Mouse (Mus musculus) neural tube, embryonic 11.5 days (tissue): ENCODE measurements around the gene 1700019D03Rik. TPM values are rescaled to one million over a fixed set of nuclear protein-coding genes. Genes with fewer than 3 reads are reported as not detected.

ENCODE experiments used
- ATAC-seq: fragments of 200-750 bp; cut with Nextera tagmentation; 2 replicates; pipeline ENCODE4 v1.8.0; 2017; ENCODE audit warnings: moderate number of reproducible peaks, mild to moderate bottlenecking, moderate TSS enrichment, moderate library complexity; ENCODE audit not compliant: insufficient read depth, low FRiP score, low TSS enrichment
- DNase-seq: peaks from one replicate; pipeline ENCODE4 v3.0.0-alpha.2; 2015; ENCODE audit warnings: low spot score
- H3K27ac ChIP-seq: fragments of 300-500 bp; sonication (generic); 2 replicates; pipeline ENCODE4 v1.5.1; 2014; ENCODE audit warnings: low read depth, mild to moderate bottlenecking, low read length
- H3K27me3 ChIP-seq: fragments of 300-500 bp; sonication (generic); 2 replicates; pipeline ENCODE4 v1.6.1; 2014; ENCODE audit warnings: mild to moderate bottlenecking, low read length, mixed read lengths; ENCODE audit not compliant: control insufficient read depth, insufficient read depth
- H3K36me3 ChIP-seq: fragments of 300-500 bp; sonication (generic); 2 replicates; pipeline ENCODE4 v1.6.1; 2014; ENCODE audit warnings: mild to moderate bottlenecking, low read length, moderate library complexity, mixed read lengths; ENCODE audit not compliant: control insufficient read depth, insufficient read depth
- H3K4me1 ChIP-seq: fragments of 300-500 bp; sonication (generic); 2 replicates; pipeline ENCODE4 v1.6.1; 2014; ENCODE audit warnings: low read length, mixed read lengths; ENCODE audit not compliant: control insufficient read depth, insufficient read depth
- H3K4me2 ChIP-seq: fragments of 300-500 bp; sonication (generic); 2 replicates; pipeline ENCODE4 v1.6.1; 2014; ENCODE audit warnings: low read depth, mild to moderate bottlenecking, moderate library complexity
- H3K4me3 ChIP-seq: fragments of 300-500 bp; sonication (generic); 2 replicates; pipeline ENCODE4 v1.5.1; 2014; ENCODE audit warnings: low read depth, low read length
- H3K9ac ChIP-seq: fragments of 300-500 bp; sonication (generic); 2 replicates; pipeline ENCODE4 v1.6.1; 2014; ENCODE audit warnings: mild to moderate bottlenecking, low read length
- H3K9me3 ChIP-seq: fragments of 300-500 bp; sonication (generic); 2 replicates; pipeline ENCODE4 v1.6.1; 2016; ENCODE audit warnings: low read length; ENCODE audit not compliant: control insufficient read depth
- WGBS: fragments of 180-500 bp; shearing (Covaris S2); extraction: QIAGEN DNeasy Blood & Tissue Kit; methylation state at CpG from one replicate; pipeline ENCODE4 v1.1.7; 2014; 5-methylcytosine and 5-hydroxymethylcytosine counted together
- polyA plus RNA-seq: library from polyadenylated mRNA; unstranded; fragments of >200 nt; fragmentation: Nextera tagmentation; extraction: Ambion mirVana; gene quantifications from 2 replicates; pipeline ENCODE4 v1.2.1, GENCODE M21; 2014

Gene 1700019D03Rik
- polyA plus RNA-seq, 1 experiment from 2014 or later, result 6.8 TPM

DNA sequence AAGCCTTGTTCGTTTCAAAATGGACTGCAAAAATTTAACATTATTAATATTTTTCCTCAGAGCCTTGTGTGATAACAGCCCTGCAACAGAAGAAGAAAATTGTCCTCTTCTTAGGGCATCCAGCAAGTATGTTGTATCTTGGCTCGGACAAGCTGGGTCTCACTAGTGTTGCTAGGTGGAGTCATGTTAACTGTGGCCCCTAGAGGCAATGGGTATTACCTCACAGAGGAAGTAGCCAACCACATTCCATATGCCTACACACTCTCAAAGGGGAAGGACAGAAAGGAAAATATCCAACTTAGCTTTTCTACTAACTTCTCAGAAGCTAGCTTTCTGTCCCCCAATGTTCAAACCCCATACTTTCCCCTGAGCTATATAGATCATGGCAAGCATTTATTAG lies 56.9 kb downstream of the 1700019D03Rik start:
- ATAC-seq (no peak), DNase-seq (no peak)
- no peaks in the 10 kb centered on the region for H3K9me3 ChIP-seq
- WGBS, result 86% methylated on average over 2 of the region's 2 CpGs
- H3K27ac ChIP-seq, result no peak overlapping the region
- H3K4me2 ChIP-seq, result no peak overlapping the region
- H3K36me3 ChIP-seq, result no peaks in the 10 kb centered on the region
- no peaks in the 10 kb centered on the region for H3K27me3 ChIP-seq
- no peak overlapping the region for H3K4me3 ChIP-seq
- no peak overlapping the region for H3K9ac ChIP-seq
- H3K4me1 ChIP-seq, result no peaks in the 10 kb centered on the region

DNA sequence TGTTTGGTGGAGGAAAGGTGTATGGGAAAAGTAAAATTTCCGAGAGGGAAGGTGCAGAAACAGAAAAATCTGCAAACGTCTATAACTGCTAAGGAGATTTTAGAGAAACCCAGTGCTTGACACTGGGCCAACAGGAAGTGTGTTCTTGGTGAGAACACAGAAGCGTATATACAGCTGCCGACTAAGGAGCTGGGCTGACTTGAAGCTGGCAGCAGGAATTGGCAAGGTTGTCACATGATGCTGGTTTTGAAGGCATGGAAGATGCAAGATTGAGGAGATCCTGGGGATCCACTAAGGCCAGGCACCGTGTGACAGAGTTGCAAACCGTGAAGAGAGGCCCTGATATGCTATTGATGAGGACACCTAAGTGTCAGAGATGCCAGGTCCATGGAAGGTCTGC lies 59.8 kb downstream of the 1700019D03Rik start:
- Histone ChIP-seq H3K9me3 (no peaks in the 10 kb centered on the region), H3K27me3 (no peaks in the 10 kb centered on the region), H3K27ac (no peak overlapping the region), H3K4me3 (no peak overlapping the region), H3K4me2 (no peak overlapping the region), H3K4me1 (no peaks in the 10 kb centered on the region), H3K36me3 (no peaks in the 10 kb centered on the region), H3K9ac (no peak overlapping the region)
- WGBS, result 86% methylated on average over 6 of the region's 6 CpGs
- DNase-seq (no peak), ATAC-seq (no peak)

- Histone ChIP-seq H3K9ac (no peak overlapping the region), H3K36me3 (no peaks in the 10 kb centered on the region), H3K27me3 (no peaks in the 10 kb centered on the region), H3K27ac (no peak overlapping the region), H3K9me3 (no peaks in the 10 kb centered on the region), H3K4me1 (no peaks in the 10 kb centered on the region), H3K4me2 (no peak overlapping the region), H3K4me3 (no peak overlapping the region)
- ATAC-seq (no peak), DNase-seq (no peak)
- WGBS, result 78% methylated on average over 4 of the region's 4 CpGs
These were observed 63.2 kb downstream of the 1700019D03Rik start for GRCm38 (mm10) chr1:52956746-52957145.

DNA sequence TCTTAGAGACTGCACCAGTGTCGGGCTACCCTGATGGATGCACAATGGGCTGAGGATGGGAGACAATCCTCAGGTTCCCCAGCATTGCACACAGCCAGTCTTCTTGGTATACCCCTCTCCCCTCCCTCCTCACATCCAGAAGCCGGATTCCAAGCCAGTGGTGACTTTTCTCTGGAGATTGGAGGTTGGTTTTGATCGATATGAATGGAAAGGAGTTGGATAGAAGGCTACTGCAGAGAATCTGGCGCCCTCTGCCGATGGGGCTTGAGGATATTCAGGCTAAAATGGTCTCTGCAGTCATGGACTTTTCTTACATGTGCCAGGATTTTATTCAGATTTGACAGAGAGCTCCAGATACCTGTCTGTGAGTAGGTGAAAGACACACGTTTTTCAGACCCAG lies 64.9 kb downstream of the 1700019D03Rik start:
- 36% methylated on average over 6 of the region's 6 CpGs for WGBS
- no peak for ATAC-seq
- Histone ChIP-seq H3K27ac (no peak overlapping the region), H3K36me3 (no peaks in the 10 kb centered on the region), H3K4me1 (no peaks in the 10 kb centered on the region), H3K4me2 (no peak overlapping the region), H3K27me3 (no peaks in the 10 kb centered on the region), H3K4me3 (no peak overlapping the region), H3K9me3 (no peaks in the 10 kb centered on the region), H3K9ac (no peak overlapping the region)
- DNase-seq, result peak; percentile 34

DNA sequence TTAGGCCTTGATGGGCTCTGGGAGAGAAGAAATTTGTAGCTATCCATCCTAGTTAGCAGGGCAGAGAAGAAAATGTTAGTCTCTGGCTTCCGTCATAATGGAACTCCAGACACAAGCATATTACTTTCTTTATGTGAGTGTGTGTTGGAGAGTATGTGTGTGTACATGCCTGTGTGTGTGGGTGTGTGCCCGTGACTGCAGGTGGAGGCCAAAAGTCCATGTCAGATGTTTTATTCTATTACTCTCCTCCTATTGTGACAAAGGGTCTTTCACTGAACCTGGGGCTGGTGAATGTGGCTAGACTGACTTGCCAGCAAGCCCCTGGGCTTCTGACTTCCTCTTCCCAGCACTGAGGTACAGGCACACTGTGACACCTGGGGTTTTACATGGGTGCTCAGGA lies 65.5 kb downstream of the 1700019D03Rik start:
- WGBS, result 90% methylated on average over 2 of the region's 2 CpGs
- Histone ChIP-seq H3K27ac (no peak overlapping the region), H3K27me3 (no peaks in the 10 kb centered on the region), H3K9ac (no peak overlapping the region), H3K4me2 (no peak overlapping the region), H3K36me3 (no peaks in the 10 kb centered on the region), H3K9me3 (no peaks in the 10 kb centered on the region), H3K4me3 (no peak overlapping the region), H3K4me1 (no peaks in the 10 kb centered on the region)
- ATAC-seq (no peak), DNase-seq (no peak)

GRCm38 (mm10) chr1:52953548-52953947 lies 66.4 kb downstream of the 1700019D03Rik start:
- peak; percentile 49 for ATAC-seq
- Histone ChIP-seq H3K4me1 (no peaks in the 10 kb centered on the region), H3K27ac (no peak overlapping the region), H3K36me3 (no peaks in the 10 kb centered on the region), H3K9me3 (no peaks in the 10 kb centered on the region), H3K4me2 (peak overlapping the region; percentile 91), H3K4me3 (peak overlapping the region; percentile 51; the same call in 1 of the 2 replicates), H3K27me3 (no peaks in the 10 kb centered on the region), H3K9ac (no peak overlapping the region)
- DNase-seq, result peak; percentile 23
- WGBS, result 3% methylated on average over 4 of the region's 4 CpGs

DNA sequence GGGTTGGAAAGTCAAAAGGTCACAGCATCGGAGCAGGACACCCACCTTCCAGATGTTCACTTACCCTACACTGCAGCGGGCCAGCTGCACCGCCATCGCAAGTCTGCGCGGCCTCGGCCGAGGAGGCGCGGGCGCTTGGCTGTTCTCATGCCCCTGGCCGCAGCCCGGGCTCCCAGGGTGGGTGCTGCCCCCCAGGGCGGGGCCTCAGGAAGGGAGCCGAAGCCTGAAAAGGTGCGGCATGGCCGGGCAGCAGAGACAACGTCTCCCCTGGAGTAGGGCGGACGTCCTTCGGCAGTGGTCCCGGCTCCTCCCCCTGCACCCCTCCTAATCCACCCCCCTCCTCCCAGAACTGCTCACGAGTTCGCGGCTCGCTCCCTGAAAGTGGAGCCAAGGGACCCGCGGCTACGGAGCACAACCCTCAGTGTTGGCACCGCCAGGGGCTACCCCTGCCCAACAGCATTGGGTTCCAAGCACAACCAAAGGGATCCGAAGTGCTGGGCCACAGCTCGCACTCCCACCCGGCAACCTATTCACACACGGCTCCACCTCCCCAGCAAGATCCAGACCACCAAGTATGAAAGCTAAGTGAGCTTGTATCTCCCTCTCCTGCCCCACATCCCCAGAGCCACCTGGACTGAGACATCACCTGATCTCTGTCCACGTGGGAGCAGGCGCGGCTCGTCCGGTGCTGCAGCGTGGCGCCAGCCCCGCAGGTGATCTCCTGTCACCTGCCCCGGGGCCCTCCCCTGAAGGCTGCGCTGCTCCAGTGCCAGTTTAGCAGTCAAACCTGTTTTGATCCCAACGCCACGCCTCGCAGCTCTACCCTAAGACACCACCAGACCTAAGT lies 67.2 kb downstream of the 1700019D03Rik start:
- no peaks in the 10 kb centered on the region for H3K9me3 ChIP-seq
- ATAC-seq (peak; percentile 65), DNase-seq (peak; percentile 32)
- H3K9ac ChIP-seq, result peak overlapping the region; percentile 44
- H3K27me3 ChIP-seq, result no peaks in the 10 kb centered on the region
- H3K4me3 ChIP-seq, result peak overlapping the region; percentile 51
- H3K36me3 ChIP-seq, result no peaks in the 10 kb centered on the region
- WGBS, result 1% methylated on average over 47 of the region's 47 CpGs
- no peaks in the 10 kb centered on the region for H3K4me1 ChIP-seq
- no peak overlapping the region for H3K27ac ChIP-seq
- peak overlapping the region; percentile 91 for H3K4me2 ChIP-seq

GRCm38 (mm10) chr1:52952143-52952542 lies 67.8 kb downstream of the 1700019D03Rik start:
- Histone ChIP-seq H3K4me1 (no peaks in the 10 kb centered on the region), H3K9me3 (no peaks in the 10 kb centered on the region), H3K4me3 (peak overlapping the region; percentile 51), H3K4me2 (peak overlapping the region; percentile 91), H3K27me3 (no peaks in the 10 kb centered on the region), H3K36me3 (no peaks in the 10 kb centered on the region), H3K9ac (peak overlapping the region; percentile 44; the same call in 1 of the 2 replicates), H3K27ac (no peak overlapping the region)
- WGBS, result 3% methylated on average over 5 of the region's 5 CpGs
- DNase-seq, result peak; percentile 22
- no peak for ATAC-seq
